Mouse (Mus musculus) E14TG2a.4 (cell line): Measurements from ENCODE around the gene Prdm11.

Experiments
- H3K27me3 ChIP-seq: 2 replicates; pipeline ENCODE4 v1.6.1; 2014; ENCODE audit warnings: low read length, control low read depth; ENCODE audit not compliant: insufficient read depth
- H3K36me3 ChIP-seq: 2 replicates; pipeline ENCODE4 v1.6.1; 2014; ENCODE audit warnings: low read length, control low read depth; ENCODE audit not compliant: insufficient read depth
- H3K4me1 ChIP-seq: replicated peaks from 2 replicates; pipeline ENCODE4 v1.6.1; 2014; ENCODE audit warnings: low read depth, low read length, control low read depth
- H3K4me3 ChIP-seq: replicated peaks from 2 replicates; pipeline ENCODE4 v1.5.1; 2014; ENCODE audit warnings: mild to moderate bottlenecking, low read length
- H3K9me3 ChIP-seq: 2 replicates; pipeline ENCODE4 v1.6.1; 2014; ENCODE audit warnings: low read length, control low read depth
- CTCF ChIP-seq: conservative IDR thresholded peaks from 2 replicates; pipeline ENCODE4 v1.5.1; 2014; ENCODE audit warnings: low read length
- NANOG ChIP-seq: IDR thresholded peaks from 2 replicates; pipeline ENCODE4 v1.6.1; 2014; ENCODE audit warnings: borderline replicate concordance, low read length, mixed read lengths
- POU5F1 ChIP-seq: IDR thresholded peaks from 2 replicates; pipeline ENCODE4 v1.6.1; 2014; ENCODE audit warnings: low read length, borderline replicate concordance

Gene Prdm11

DNA sequence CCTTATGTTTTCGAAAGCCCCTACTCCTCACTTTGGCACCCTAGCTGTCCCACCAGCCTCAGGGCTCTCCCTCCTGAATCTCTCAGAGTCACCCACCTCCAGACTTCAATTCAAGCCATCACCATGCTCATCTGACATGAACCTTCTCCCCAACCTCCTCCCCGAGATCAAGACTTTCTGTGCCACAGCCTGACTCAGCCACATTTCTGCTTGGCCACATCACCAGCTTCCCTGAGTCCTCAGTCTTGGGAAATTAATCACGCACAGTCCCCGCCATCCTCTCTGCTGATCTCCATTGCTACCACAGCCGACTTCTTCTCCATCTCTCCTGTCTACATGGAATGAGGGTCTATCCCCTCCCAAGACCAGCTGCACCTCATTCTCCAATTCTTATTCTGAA is 34.5 kb downstream of the Prdm11 start:
- Histone ChIP-seq H3K27me3 (peaks cover 56% of the 10 kb centered on the region), H3K9me3 (no peaks in the 10 kb centered on the region; the same call in 1 of the 2 replicates), H3K4me3 (no peak overlapping the region), H3K36me3 (no peaks in the 10 kb centered on the region), H3K4me1 (peaks cover 18% of the 10 kb centered on the region)
- TF ChIP-seq CTCF: no peak
- TF ChIP-seq POU5F1: no peak
- no peak for TF ChIP-seq NANOG

DNA sequence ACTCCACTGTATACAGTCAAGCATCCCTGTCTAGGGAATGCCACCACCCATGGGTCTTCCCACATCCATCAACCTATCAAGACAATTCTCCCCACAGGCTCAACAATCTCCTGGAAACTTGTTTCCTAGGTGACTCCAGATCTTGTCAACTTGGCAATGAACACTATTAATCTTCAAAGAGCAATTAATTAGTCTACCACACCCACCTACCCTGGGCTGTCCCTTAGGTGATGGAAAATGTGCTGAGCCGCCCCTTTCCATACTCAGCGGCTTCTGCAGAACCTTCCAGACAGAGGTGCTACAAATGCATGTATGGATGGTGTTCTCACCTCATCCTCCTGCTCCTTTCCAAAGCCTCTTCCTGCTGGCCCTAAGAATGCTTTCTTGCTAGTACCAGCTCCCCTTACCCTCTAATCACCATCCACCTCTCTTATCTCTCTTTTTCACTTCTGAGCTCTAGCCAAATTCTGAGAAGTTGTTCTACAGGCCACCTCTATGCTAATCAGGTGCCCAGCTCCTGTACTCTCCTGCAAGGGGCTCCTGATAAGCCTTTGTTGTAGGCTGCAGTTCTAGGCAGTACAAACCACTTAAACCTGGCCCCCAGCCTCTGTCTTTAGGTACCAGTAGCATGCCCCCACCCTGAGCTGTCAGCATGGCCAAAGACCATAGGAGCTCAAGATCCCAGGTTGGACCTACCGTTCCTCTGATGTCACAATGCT is 37.8 kb downstream of the Prdm11 start:
- peaks cover 28% of the 10 kb centered on the region for H3K27me3 ChIP-seq
- no peak for TF ChIP-seq NANOG
- no peak for TF ChIP-seq CTCF
- no peak for TF ChIP-seq POU5F1
- H3K4me1 ChIP-seq: 0 out of 2 replicates have a peak, but pooled peaks cover 5% of the 10 kb centered on the region
- H3K36me3 ChIP-seq: no peaks in the 10 kb centered on the region
- no peaks in the 10 kb centered on the region; the same call in 1 of the 2 replicates for H3K9me3 ChIP-seq
- H3K4me3 ChIP-seq: no peak overlapping the region

DNA sequence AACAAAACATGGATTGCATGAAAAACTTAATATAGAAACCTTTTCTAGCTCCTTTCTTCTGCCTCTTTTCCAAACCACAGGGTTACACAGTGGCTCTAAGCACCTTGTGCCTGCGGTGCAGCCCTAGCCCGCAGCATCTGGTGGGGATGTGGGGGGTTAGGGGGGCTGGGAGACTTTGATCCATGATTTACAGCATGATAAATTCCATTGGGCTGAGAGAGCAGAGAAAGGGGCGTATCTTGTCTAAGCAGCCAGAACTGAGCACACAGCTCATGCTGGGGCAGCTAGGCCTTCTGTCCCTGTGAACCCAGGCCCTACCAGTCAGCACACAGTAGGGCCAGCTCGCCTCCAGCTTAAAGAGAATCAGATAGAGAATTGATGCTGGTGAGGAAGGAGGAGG is 40.9 kb downstream of the Prdm11 start:
- Histone ChIP-seq H3K36me3 (no peaks in the 10 kb centered on the region), H3K27me3 (peaks cover 8% of the 10 kb centered on the region; the same call in 1 of the 2 replicates), H3K9me3 (no peaks in the 10 kb centered on the region), H3K4me3 (no peak overlapping the region), H3K4me1 (0 out of 2 replicates have a peak, but pooled peaks cover 5% of the 10 kb centered on the region)
- TF ChIP-seq POU5F1: no peak

DNA sequence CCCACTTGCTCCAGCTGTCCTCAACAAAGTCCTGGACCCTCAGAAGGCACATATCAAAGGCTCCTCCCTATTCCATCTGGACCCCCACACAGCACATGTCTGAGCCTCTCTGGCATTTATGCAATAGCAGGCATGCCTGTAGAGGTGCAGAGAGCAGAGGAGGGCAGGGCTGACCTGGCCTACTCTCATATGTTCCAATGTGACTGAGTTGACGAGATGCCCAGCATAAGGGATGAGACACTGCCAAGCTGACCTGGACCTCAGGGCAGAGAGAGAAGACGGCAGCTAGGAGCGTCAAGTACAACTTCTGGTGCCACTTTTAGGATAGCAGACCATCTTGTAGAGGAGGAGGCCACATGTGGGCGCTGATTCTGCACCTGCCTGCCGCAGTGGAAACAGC is 54.0 kb downstream of the Prdm11 start:
- H3K4me3 ChIP-seq: no peak overlapping the region
- H3K9me3 ChIP-seq: no peaks in the 10 kb centered on the region
- H3K36me3 ChIP-seq: no peaks in the 10 kb centered on the region
- peaks cover 20% of the 10 kb centered on the region for H3K4me1 ChIP-seq
- H3K27me3 ChIP-seq: peaks cover 9% of the 10 kb centered on the region; the same call in 1 of the 2 replicates
- TF ChIP-seq CTCF: no peak
- TF ChIP-seq POU5F1: no peak
- no peak for TF ChIP-seq NANOG

DNA sequence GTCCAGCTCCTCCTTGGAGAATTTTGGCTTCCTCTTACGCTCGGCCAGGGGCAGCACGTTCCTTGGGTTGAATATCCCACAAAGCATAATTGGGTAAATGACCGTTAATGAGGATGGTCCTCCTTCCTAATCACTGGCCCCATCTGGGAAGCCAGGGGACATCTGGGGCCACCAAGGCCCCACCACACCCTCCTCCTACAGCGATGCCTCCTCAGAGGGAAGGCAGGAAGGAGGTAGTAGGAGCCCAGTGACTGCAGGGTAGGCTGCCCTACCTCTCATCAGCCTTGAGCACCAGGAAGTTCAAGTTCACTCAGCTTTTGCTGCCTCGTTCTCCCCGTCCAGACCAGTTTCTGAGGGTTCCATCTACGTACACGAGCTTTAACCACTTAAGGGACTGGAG is 56.4 kb downstream of the Prdm11 start:
- no peaks in the 10 kb centered on the region for H3K9me3 ChIP-seq
- TF ChIP-seq CTCF (no peak), NANOG (no peak), POU5F1 (no peak)
- H3K4me1 ChIP-seq: peaks cover 35% of the 10 kb centered on the region
- H3K4me3 ChIP-seq: no peak overlapping the region
- no peaks in the 10 kb centered on the region for H3K36me3 ChIP-seq
- H3K27me3 ChIP-seq: peaks cover 13% of the 10 kb centered on the region; the same call in 1 of the 2 replicates

DNA sequence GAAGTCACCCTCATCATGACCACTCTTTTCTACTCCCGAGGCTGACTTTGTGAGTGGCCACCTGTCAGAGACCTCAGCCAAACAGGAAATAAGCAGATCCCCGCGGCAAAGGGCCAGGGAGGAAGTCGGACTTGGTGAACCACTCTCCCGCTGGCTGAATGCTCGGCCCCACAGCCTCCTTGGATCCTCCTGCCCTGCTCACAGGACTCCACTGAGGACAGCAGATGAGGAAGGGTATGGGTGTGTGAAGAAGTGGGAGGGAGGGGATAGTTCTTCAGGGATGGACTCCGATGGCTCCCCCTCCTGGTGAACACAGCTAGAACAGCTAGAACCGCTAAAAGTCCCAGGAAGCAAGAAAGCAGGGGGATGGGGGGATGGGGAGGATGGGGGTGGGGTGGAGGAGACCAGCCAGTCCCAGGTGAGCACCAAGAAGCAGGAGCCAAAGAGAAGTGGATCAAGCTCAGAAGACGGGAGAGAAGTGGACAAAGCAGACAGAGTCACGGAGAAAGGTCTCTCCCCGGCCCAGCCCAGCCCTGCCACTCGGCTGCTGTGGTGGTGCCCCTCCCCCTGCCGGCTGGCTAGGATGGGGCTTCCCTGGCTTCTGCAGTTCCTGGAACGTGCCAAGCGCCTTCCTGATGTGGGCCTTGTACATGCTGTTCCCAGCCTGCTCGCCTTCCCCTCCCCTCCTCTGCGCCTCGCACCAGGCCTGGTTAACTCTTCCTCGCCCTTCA is 57.9 kb downstream of the Prdm11 start:
- peaks cover 13% of the 10 kb centered on the region; the same call in 1 of the 2 replicates for H3K27me3 ChIP-seq
- no peaks in the 10 kb centered on the region for H3K9me3 ChIP-seq
- peaks cover 35% of the 10 kb centered on the region for H3K4me1 ChIP-seq
- H3K36me3 ChIP-seq: no peaks in the 10 kb centered on the region
- no peak for TF ChIP-seq NANOG
- 0 out of 2 replicates have a peak, but pooled peaks have one; percentile 25 for TF ChIP-seq CTCF
- peak overlapping the region; percentile 37; the same call in 1 of the 2 replicates for H3K4me3 ChIP-seq

DNA sequence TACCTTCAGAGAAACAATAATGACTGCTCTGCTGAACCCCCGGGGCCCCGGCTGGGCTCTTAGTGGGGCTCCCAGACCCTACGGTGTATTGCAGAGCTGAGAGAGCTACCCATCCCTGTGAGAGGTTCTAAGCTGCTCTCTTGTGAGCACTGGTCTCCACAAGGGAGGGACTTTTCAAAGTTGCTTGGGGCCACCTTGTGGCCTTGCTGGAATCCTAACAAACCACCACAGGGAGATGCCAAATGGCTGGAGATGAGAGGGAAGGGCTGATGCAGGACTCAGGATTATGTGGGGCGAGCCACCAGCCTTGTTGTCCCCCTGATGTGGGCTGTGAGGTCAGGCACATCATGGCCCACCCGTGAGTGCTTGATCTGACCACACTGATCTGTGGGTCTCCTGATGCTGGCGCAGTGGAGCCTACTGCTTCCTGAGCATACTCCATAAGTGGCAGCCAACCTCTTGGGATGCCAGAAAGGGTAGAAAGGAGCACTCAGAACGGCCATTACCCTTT is 58.8 kb downstream of the Prdm11 start:
- peaks cover 35% of the 10 kb centered on the region for H3K4me1 ChIP-seq
- no peak for TF ChIP-seq CTCF
- peaks cover 13% of the 10 kb centered on the region; the same call in 1 of the 2 replicates for H3K27me3 ChIP-seq
- no peak overlapping the region for H3K4me3 ChIP-seq
- H3K36me3 ChIP-seq: no peaks in the 10 kb centered on the region
- no peaks in the 10 kb centered on the region for H3K9me3 ChIP-seq

DNA sequence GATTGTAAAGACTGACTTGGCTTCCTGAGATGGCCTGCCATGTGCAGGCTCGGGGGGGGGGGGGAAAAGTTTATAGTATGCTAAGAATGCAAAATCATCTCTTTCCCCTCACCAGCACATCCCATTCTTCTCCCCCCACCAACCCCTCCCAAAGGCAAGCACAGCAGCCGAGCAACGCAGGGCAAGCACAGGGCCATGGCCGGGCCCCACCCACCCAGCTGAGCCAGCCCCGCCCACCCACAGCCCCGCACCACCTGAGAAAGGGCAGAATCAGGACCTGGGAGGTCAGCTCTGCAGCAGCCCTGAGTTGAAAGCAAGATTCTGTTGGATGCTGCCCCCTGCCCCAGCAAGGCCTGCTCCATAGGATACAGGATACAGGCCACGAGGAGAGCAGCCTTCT is 60.4 kb downstream of the Prdm11 start:
- H3K36me3 ChIP-seq: no peaks in the 10 kb centered on the region
- H3K27me3 ChIP-seq: peaks cover 13% of the 10 kb centered on the region; the same call in 1 of the 2 replicates
- no peak for TF ChIP-seq CTCF
- TF ChIP-seq POU5F1: no peak
- TF ChIP-seq NANOG: no peak
- 0 out of 2 replicates have a peak, but pooled peaks cover under 1% of the 10 kb centered on the region for H3K9me3 ChIP-seq
- peaks cover 35% of the 10 kb centered on the region for H3K4me1 ChIP-seq
- no peak overlapping the region for H3K4me3 ChIP-seq
